Mouse (Mus musculus) spleen, postnatal 14 days (tissue): ENCODE results near the gene Obox8.

Source experiments
- DNase-seq, 2 experiments: peaks; one replicate each; pipeline ENCODE4 v3.0.0; 2021 to 2022; ENCODE audit warnings: low spot score in 2 of 2

Obox8 gene

GRCm38 (mm10) chr7:14333457-14333856 lies at the start of gene Obox8:
Gene Obox8, minus strand, starts transcription at chr7:14333557.
- DNase-seq: no peak

- DNase-seq: no peak
Observed at GRCm38 (mm10) chr7:14317209-14317608, 16.1 kb downstream of the Obox8 start.

- DNase-seq: no peak
Observed at GRCm38 (mm10) chr7:14308671-14309070, 24.7 kb downstream of the Obox8 start.

- no peak for DNase-seq
Observed at GRCm38 (mm10) chr7:14307571-14307970, 25.8 kb downstream of the Obox8 start.
